Mouse (Mus musculus) kidney, embryonic 15.5 days (tissue): ENCODE measurements at regions not wholly inside any gene's neighbourhood (a gene's known extent, or its start where the extent isn't known, plus 50 kb on each side); places are given as distances from the start of the nearest gene placed in this dataset.

Experiments
- ATAC-seq: fragments of 200-750 bp; cut with Nextera tagmentation; replicated peaks from 2 replicates; pipeline ENCODE4 v1.8.0; 2017; ENCODE audit warnings: moderate TSS enrichment; ENCODE audit not compliant: low FRiP score
- H3K27ac ChIP-seq: fragments of 300-500 bp; sonication (generic); 2 replicates; pipeline ENCODE4 v1.5.1; 2015; ENCODE audit warnings: mild to moderate bottlenecking, inconsistent platforms
- H3K27me3 ChIP-seq: fragments of 300-500 bp; sonication (generic); 2 replicates; pipeline ENCODE4 v1.6.1; 2015; ENCODE audit warnings: inconsistent platforms
- H3K36me3 ChIP-seq: fragments of 300-500 bp; sonication (generic); 2 replicates; pipeline ENCODE4 v1.6.1; 2015; ENCODE audit warnings: inconsistent platforms
- H3K4me1 ChIP-seq: fragments of 300-500 bp; sonication (generic); 2 replicates; pipeline ENCODE4 v1.6.1; 2015; ENCODE audit warnings: inconsistent platforms
- H3K4me2 ChIP-seq: fragments of 300-500 bp; sonication (generic); 2 replicates; pipeline ENCODE4 v1.6.1; 2015; ENCODE audit warnings: moderate library complexity, mild to moderate bottlenecking, inconsistent platforms
- H3K4me3 ChIP-seq: fragments of 300-500 bp; sonication (generic); replicated peaks from 2 replicates; pipeline ENCODE4 v1.5.1; 2015; ENCODE audit warnings: mild to moderate bottlenecking, inconsistent platforms
- H3K9ac ChIP-seq: fragments of 300-500 bp; sonication (generic); 2 replicates; pipeline ENCODE4 v1.6.1; 2015; ENCODE audit warnings: mild to moderate bottlenecking, inconsistent platforms
- H3K9me3 ChIP-seq: fragments of 300-500 bp; sonication (generic); replicated peaks from 2 replicates; pipeline ENCODE4 v1.6.1; 2016; ENCODE audit warnings: inconsistent platforms
- WGBS: fragments of 180-500 bp; shearing (Covaris S2); methylation state at CpG from one replicate; pipeline ENCODE4 v1.1.7; 2015; ENCODE audit warnings: mixed read lengths; 5-methylcytosine and 5-hydroxymethylcytosine counted together

DNA sequence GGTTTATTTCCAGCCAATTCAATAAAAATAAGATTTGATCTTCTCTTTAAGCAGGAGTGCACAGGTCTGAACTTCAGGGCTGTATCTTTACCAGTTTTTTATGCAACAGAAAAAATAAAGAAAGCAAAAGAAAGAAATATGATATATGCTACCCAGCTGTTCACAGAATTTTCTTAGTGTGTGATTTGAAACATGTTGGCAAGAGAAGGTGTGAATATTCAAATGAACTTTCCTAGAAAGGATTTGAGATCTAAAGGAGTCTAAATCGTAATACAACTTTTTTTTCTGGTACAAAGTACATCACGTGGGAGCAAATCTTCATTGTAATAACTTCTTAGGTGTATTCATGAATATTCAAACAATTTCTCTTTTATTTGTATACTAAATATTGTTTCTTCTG, 2905.1 kb upstream of the Gm12353 start:
- no peak overlapping the region for H3K4me3 ChIP-seq
- WGBS: 82% methylated on average over 2 of the region's 2 CpGs
- H3K9me3 ChIP-seq: no peaks in the 10 kb centered on the region
- H3K27ac ChIP-seq: no peak overlapping the region
- H3K9ac ChIP-seq: no peak overlapping the region
- no peak for ATAC-seq
- H3K27me3 ChIP-seq: no peaks in the 10 kb centered on the region
- H3K4me1 ChIP-seq: no peaks in the 10 kb centered on the region
- no peaks in the 10 kb centered on the region for H3K36me3 ChIP-seq
- H3K4me2 ChIP-seq: no peak overlapping the region

GRCm38 (mm10) chr4:16714796-16715195, 2890.5 kb upstream of the Gm12353 start:
- Histone ChIP-seq H3K4me2 (no peak overlapping the region), H3K9me3 (no peaks in the 10 kb centered on the region), H3K4me3 (no peak overlapping the region), H3K36me3 (no peaks in the 10 kb centered on the region), H3K4me1 (no peaks in the 10 kb centered on the region), H3K27me3 (no peaks in the 10 kb centered on the region), H3K9ac (no peak overlapping the region), H3K27ac (no peak overlapping the region)
- no peak for ATAC-seq

GRCm38 (mm10) chr4:16739785-16740184, 2865.5 kb upstream of the Gm12353 start:
- no peak overlapping the region for H3K9ac ChIP-seq
- H3K27me3 ChIP-seq: no peaks in the 10 kb centered on the region
- no peak overlapping the region for H3K4me2 ChIP-seq
- H3K4me3 ChIP-seq: no peak overlapping the region
- no peak for ATAC-seq
- H3K27ac ChIP-seq: no peak overlapping the region
- no peaks in the 10 kb centered on the region for H3K9me3 ChIP-seq
- 85% methylated on average over 3 of the region's 3 CpGs for WGBS
- H3K36me3 ChIP-seq: no peaks in the 10 kb centered on the region
- no peaks in the 10 kb centered on the region for H3K4me1 ChIP-seq
